Mouse (Mus musculus): ENCODE measurements around the gene Nkain4.

Nkain4 gene

DNA sequence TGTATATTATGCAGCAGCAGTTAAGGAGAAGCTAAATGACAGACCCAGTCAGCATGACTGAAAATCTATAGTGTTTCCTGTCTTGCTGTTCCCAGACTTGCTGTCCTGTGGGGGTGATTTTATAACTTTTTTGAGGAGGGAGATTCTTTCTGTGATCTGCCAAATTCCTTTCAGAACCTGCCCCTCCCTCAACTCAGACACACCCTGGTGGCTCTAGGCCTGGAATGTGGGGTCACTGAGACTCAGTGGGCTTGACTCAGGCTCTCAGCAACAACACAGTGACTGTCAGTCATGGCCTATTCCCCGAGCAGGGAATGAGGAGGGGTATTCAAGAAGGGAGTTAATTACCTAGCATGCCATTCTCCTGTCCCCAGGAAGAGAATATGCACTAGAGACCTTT is 4.6 kb downstream of the Nkain4 start:
- DNase-seq, result no peak

DNA sequence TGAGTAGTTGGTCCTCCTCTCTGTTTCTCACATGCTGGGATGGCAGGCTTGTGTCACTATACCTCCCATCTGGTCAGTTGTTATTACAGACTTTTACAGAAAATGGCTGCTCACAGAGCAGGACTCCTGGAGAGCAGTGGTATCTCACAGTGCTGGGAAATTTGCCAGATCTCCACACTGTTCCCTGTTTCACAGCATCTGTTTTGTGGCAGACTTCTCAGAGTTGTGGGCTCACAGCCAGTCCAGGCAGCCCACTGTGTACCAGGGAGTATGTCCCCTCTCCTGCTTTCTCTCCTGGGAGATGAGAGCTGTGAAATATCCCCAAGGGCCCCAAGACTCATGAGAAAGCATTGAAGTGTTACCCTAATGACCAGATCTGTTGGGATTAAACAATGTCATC is 12.6 kb downstream of the Nkain4 start:
- no peak for DNase-seq

DNA sequence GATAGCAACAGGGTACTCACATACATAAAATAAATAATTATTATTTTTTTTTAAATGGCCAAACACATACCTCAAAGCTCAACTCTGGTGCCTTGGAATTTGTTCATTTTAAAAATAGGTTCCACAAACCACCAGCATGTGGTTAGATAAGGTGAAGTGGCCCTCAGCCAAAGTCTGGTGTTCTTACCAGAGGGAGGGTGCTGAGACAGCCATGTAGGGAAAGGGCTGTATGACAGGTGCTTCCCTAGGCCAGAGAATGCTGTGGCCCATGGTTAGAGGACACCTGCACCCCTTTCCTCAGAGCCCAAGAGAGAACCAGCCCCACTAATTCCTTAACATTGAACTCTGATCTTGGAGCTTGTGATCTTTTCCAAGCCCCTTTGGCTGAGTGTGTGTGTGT is 14.3 kb downstream of the Nkain4 start:
- DNase-seq, result no peak

DNA sequence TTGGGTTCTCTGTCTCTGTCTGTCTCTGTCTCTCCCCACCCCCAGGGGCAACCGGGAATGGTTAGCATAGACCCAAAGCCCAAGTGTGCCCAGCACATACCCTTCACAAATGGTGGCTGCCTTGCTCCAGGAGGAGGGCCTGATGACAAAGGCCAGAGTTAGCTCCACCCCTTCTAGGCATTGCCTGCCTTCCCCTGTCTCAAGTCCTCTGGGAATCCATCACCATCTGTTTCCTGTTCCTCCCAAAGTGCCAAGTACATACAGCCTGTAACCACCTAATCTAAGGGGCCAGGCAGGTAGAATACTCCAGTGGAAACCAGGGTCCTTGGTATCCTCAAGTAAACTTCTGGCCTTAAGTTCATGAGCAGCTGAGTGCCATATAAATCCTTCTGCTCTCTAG is 22.1 kb downstream of the Nkain4 start:
- no peak for DNase-seq

DNA sequence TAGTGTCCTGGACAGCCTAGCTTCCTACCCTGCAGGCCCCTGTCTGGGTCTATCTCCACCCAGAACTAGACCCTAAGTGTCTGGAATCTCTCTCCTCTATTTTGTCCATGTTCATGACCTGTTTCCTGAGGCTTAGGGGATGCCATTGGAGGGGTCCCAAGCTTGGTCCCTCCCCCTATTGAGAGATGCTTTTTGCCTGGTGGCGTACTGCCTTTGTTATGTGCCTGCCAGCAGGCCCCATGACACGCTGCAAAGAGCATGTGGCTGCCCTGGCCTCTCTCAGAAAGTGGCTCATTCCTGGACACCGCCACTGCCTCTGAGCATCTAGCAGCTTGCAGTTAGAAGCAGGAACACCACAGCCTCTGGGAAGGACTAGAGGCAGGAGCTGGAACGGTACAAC is 25.8 kb downstream of the Nkain4 start, which contains the start of gene Birc7:
Gene Birc7 (plus strand): TSS at position 301 of the 400 bp plus-strand sequence.
- no peak for DNase-seq

DNA sequence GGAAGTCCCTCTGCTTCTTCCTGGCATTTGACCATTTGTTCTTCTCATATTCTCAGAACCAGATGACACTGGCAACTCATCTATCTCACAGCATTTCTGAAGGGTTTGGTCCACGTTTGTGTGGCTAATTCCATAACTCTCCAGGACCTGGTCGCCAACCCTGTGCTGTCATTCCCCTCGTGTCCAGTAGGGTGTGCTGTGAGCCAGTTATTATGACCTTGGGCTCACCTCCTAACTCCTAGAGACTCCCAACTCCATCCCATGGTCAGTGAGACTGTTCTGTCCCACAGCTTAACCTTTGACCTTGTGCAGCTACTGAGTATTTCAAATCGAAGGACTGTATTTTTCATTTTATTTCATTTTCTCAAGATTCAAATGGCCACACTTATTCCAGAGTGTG is 29.3 kb downstream of the Nkain4 start:
- peak; percentile 70 to 81 for DNase-seq

DNA sequence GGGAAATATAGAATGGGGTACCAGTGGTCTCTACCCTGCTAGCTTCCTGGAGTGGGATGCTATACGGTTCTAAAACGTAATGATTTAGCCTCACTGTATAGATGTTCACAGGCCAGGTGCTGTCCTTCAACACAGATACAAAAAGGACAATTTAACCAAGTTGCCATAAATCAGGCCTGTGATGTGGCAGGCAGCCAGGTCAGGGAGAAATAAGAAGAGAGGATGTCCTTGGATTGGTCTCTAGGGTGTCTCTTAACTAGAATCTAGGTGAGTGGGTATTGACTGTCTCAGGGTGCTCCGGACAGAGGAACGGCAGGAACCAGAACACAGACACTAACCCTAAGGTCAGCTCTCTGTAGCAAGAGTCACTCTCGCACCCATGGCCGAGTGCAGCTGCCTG is 31.8 kb downstream of the Nkain4 start:
- DNase-seq, result no peak

DNA sequence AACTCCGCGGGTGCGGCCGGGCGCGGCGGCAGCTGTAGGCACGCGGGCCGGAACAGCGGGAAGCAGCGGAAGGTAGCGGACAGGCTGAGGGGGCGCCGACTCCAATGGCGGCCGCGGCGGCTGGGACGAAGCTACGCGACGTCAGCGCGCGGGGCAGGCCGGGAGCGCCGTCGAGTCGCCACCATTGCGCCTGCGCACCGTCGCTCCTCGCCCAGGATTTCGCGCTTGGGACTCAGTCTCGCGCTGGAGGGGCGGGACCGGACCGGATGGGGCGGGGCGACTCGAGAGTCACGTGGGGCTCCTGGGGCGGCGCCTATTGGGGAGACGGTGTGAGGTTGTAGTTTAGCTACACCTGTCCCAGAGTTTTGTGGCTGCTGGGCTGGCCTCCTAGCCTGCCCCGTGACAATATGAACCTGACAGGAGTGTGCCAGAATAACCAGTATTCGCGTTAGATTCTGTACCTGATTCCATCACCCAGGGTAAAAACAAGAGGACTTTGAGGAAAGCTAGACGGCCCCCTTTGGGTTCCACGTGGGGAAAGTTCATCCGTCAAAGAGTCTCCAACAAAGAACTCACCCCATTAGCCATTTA is 33.6 kb downstream of the Nkain4 start, which contains the start of gene Ythdf1:
Gene Ythdf1 (minus strand): TSS at position 140 of the 591 bp plus-strand sequence.
- DNase-seq, result peak; percentile 98

DNA sequence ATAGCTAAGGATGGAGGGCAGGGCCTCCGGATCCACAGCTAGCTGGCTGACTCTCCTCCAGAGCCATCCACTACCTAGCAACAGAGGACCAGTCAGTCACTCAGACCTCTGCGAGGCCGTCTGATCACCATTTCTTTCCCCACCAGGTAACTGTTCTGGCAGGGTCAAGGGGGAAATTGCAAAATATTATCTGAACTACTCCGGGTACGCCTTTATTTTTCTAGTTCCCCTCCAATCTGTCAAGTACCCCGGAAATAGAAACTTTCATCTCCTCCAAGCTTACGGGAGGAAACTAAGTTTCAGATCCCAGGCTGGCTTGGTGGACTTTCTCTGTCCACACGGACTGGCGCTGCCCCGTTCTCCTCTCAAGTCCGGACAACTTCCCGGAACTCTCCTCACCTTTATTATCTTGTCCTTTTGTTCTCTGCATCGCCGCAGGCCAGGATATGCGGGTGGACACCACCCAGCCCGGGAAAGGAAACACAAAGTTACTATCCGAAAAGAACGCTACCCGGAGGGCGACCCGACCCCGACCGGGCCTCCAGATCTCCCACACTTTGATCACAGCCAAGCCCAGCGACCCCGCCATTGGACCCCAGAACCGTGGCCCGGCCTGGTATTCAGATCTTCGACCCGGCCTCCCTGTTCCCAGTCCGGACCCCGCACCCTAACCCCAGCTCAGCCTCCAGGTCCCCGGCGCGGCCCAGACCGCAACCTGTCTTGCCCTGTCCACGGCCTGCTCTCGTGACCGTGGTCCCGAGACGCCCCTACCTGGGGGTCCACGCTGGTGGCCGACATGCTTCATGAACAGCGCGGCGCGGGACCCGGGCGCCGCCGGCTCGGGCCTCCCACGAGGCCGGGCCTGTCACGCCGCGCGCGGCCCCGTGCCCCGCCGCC is 34.3 kb downstream of the Nkain4 start:
- DNase-seq, result peak; percentile 29 to 72

DNA sequence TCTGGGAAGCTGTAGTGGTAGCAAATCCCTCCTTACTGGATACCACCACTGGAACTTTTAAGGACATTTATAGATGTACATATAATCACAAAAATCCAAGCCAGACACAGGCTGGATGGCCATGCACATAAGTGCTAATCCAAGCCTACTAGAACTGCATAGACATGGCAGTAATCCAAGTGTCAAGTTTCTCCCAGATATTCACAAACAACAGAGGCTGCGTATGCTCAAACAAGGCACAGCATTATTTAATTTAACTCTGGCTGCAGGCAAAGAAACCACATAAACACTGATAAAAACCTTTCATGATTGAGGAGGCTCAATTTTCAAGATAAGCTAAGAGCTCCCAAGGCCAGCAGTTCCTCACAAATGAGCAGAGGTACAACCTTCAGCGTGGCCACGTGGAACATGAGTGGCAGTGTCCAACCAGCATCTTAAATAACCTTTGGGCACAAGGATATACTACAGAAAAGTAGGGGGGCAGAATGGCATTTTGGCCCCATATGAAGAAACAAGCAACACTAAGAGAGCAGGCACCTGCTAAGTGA is 38.5 kb downstream of the Nkain4 start:
- DNase-seq, result no peak

DNA sequence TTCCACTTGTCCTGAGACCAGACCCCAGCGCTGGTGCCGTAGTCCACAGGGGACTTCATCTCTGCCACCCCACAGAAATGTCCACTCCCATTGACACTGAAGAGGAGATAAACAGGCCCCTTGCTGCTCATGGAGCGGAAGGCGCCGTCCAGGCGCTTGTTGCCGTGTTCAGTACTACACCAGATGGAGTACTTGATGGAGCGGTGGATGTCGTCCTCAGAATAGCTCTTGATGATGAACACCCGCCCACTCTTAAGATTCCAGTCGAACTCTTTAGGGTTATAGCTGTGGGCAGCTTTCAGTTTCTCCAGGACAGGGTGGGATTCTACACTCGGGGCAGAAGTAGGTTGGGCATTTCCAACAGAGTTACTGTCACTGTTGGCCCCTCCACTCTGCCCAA is 43.6 kb downstream of the Nkain4 start:
- peak in 1 of 2 experiments; percentile 13 for DNase-seq

DNA sequence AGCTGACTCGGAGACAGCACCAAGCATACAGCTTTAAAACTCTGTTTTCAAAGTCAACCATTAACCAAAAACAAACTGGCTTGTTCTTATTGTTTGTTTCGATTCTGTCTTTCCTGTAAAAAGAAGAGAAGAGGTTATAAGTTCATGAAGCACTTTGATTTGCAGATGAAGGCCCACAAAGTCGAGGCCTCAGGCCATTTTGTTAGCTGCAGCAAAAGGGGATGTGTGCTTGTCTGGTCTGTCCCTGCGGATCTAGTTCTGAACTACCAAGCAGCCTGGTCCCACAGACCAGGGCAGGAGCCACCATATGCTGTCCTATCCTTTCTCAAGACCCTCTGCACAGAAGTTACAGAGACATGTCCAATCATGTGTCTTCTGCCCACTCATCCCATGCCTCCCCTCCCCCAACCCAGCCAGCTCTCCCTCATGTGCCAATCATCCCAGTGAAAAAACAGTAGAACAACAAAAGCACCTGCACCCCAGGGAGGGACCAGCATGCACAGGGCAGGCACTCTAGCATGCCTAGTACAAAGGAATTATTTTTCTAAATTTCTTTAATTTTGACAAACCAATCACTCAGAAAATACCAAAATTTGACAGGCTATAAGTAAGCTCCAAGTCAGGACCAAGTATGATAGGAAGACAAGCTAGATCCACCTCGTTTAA is 48.8 kb downstream of the Nkain4 start:
- DNase-seq, result no peak

DNA sequence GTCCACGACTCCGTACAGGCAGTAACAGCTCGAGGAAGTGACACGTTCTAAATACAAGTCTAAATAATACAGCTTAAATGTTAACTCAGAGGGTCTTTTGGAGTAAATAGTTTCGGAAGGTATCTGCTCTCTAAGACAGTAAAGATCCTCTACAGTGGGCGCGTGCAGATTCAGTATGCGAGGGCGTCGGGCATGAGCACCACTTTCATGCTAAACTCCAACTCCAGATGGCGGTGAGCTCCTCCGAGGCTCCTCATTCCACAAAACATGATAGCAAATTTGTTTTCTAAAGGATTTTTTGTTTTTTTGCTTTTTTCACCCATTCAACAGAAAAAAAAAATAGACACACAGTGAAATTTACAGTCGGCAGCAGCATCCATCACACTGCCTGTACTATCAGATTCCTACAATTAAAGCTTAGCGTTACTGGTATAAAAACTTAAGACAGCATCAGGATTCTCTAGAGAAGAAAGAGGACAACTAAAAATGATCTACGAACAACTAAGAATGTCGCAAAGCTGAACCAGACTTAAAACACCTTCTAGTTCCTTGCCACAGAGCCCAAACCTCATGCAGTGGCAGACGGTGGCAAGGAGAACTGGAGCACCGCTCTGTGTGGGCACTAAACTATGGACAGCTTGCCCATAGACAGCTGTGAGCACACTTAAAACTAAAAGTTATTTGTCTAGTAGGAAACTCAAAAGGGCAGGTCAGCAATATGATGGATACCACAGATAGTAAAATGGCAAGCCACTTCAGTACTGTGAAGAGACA is 49.9 kb downstream of the Nkain4 start:
- DNase-seq, result no peak

DNA sequence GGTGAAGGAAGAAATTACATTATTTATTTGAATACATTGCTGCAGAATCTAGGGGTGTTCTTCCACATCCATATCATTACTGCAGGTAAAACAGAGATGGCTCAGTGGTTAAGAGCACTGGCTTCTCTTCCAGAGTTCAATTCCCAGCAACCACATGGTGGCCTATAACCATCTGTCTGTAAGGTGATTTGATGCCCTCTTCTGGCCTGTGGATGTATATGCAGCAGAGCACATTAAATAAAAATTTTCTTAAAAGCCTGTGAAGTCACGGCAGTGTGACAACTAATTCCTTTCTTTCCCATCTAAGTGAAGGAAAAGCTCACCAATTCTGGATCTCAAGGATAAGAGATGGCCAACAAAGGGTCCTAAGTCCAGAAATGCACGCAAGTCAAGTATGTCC is 52.4 kb downstream of the Nkain4 start:
- no peak for DNase-seq

DNA sequence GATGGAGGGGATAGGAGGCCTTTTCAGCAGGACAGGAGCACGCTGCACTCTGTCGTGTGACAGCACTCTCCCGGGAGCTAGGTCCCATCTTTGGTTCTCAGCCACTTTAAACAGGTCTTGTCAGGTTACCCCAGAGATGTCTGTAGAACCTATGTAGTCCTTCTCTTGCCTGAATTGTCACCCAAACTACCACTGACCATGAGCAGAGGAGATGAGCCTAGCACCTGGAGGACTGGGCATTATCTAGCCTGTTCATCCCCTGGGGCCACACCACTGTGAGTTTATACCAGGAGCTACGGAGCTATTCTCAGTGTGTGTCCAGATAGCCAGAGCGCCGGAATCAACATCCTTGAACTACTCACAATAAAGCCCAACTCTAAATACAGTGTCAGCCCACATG is 56.6 kb downstream of the Nkain4 start:
- DNase-seq, result no peak

DNA sequence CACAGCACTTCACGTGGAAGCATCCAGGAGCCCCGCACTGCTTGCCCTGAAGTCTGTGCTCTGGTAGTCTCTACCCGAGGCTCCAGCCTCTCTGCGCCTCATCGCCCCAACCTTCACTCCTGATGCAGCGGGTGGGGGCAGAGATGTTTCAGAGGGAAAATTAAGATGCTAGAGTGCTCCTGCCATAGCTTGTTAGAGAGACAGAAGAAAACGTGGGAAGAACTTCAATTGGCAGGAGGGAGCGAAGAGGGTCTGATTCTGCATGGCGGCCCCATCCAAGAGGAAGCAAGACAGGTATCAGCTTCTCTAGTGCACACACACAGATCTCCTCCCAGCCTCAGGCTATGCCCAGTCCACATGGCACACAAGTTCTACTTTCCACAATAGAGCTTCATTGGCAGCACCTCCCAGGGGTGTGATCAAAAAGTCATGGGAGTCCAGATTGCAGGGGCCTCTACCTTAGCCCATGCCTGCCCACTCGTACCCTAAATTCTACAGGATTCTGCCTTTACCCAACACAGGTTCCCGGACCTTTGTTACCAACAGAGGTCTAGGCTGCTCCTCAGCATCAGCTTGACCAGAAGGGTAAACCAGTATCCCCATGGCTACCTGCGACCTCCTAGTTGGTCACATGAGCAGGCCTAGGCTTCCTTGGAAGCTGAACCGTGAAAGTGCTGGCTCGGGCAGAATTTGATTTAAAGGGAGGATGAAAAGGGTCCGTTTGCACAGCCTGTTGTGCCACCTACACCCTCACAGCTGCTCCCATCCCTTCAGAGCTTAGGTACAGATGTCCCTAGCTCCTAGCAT is 57.5 kb downstream of the Nkain4 start:
- no peak for DNase-seq

DNA sequence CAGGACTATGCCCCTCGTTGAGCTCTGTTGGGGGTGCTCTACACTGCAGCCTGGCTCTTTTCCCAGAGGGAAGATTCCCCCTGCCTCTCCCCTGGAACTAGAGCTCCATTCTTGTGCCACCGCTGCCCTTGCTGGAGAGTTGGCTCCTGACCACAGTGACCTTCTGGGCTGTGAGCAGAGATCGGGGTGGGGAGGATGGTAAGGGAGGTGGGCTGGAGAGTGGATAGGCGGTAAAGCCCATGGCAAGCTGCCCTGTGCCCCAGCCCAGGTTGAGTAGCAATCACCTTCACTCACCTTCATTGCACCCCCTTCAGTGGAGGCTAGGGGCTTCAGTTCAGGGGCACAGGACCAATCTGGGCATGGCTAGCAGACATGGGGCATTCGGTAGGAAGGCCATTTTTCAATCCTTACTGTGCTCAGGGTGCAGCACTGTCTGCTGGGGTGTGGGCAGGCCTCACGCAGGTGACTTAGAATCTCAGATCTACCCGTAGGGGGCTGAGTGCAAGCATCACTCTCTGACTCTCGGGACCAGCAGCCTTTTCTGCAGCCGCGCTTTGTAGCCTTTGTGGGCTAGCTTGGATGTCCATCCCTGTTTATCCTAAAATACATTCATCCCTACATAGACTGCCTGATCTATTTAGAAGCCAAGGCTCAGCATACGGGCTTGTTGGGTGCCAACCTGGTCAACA is 58.5 kb downstream of the Nkain4 start:
- DNase-seq, result no peak

DNA sequence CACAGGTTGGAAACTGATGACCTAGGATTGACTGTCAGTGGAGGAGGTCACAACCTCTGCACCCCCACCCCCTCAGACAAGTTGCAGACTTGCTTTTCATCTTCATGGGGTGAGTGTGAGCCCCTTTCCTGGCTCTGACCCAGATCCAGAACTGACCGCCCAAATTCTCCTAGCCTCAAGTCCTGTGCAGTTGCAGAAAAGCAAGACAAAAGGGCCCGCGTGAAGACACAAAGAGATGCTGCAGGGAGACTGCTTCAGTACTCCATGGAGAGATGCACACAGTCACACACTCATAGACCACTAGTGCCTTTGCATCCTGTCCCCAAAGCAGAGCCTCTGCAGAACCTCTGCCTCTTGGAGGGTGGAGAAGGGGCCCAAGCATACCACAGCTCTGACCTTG is 59.2 kb downstream of the Nkain4 start:
- no peak for DNase-seq

DNA sequence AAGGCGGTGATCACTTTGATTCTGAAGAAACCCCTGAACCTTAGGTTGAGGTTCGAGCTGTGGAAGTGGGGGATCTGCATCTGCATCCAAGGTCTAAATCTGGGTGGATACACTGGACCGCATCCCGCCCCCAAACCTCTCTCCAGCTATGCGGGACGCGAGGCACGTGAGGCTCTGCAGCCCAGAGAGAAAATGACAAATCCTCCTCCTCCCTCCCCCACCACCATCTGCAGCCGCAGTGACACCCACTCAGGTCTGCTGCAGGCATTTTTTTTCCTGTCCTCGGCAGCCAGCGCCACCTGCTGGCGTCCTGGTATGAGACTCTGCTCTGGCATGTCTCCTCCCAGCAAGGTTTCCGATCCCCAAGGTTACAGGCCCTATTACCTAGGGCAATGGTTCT is 59.8 kb downstream of the Nkain4 start:
- DNase-seq, result peak; percentile 64 to 65

DNA sequence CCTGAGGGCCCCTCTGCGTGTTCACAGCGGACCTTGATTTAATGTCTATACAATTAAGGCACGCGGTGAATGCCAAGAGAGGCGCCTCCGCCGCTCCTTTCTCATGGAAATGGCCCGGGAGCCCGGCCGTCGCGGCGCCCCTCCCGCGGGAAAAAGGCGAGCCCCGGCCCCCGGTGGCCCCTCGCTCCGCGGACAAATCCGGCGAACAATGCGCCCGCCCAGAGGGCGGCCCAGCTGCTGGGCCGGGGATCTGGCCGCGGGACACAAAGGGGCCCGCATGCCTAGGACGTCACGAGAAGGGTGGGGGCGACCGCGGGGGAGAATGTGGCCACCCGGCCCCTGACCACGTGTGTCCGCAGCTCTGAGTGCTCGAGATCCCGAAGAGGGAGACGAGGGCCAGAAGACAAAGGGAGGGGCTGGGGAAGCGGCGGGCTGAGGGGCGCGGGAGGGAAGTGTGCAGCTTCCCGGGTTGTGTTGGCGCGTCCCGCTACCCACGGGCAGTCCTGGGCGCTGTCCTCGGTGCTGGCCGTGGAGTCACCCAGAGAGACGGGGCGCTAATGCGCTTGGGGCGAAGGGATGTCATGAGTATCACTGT is 60.4 kb downstream of the Nkain4 start:
- DNase-seq, result peak; percentile 54 to 58

Measured in kidney, postnatal 25 days (tissue).